Mouse (Mus musculus): ENCODE data around the gene Slc16a14.
A peak's percentile ranks its signal among the peaks of the same experiment; 100 is the strongest.

Slc16a14 gene

DNA sequence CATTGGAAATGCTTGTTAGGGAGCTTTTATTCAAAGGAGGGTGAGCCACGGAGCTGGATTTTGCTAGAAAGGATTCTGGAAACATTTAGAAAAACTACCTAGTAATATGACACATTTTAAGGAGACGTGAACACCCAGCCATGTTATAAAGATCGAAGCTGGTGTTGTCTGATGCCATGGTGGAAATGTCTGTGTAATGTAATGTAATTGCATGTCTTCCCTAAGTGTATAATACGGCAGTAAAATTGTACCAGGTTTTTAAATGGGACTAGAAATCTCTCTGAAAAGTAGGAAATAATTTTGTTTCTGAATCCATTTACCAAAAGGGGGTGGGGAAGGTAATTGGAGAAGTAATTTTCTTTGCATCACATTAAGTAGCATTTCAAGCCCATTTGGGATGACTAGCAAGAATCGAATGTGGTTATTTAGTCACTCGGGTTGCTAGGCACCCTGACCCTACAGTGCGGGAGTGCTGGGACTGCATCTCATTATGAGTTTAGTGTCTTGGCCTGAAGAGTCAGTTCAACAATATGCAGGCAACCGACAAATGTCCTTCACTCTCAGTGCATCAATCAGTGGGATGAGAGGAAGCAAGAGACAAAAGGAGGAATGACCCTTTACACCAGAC, 24.6 kb downstream of the Slc16a14 start:
- no peak for DNase-seq

DNA sequence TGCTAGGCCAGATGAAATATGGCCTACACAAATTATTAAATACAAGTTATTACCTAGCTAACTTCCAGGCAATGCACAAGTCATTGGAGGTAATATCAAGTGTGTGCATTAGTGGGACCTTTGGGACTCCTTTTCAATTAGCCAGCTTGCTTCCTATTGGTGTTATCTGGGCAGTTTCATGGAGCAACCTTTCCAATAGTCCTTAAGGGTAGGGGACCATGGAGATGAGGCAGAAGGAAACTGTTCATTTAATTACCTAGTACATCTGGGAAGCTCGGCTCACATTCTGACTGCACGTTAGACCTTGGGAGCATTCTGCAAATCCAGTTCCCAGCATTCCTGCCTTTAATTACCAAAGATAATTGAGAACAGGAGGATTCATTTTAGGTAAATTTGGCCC, 30.5 kb downstream of the Slc16a14 start:
- no peak for DNase-seq

DNA sequence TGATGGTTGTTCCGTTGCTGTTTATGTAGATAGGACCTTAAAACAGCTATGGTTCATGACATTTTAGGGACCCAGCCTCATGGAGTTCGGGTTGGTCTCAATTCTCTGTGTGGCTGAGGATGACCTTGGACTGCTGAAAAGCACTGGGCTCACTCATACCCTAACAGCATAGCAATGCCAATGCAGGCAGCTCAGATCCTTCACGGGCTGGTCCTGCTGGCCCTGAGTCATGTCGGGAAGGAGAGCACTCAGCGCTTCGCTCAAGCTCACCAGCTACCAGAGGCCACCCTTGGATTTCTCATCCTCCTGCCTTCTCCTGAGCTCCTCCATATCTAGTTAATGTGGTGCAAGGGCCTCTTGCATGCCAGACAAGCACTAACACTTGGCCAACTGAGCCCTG, 35.8 kb downstream of the Slc16a14 start:
- no peak for DNase-seq

DNA sequence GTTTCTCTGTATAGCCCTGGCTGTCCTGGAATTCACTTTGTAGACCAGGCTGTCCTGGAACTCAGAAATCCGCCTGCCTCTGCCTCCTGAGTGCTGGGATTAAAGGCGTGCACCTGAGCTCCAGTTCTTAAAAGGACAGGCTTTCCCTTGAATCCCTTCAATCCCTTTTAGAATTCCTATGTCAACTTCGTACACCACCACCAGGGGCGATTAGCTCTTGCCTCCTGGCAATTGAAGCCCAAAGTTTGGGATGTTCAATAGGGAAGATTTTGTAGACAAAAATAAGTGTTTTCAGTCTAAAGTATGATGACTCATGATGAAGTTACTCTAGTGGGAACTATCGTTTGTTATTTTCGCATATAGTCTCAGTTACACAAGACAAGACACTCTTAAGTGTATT, 37.6 kb downstream of the Slc16a14 start:
- DNase-seq = no peak

DNA sequence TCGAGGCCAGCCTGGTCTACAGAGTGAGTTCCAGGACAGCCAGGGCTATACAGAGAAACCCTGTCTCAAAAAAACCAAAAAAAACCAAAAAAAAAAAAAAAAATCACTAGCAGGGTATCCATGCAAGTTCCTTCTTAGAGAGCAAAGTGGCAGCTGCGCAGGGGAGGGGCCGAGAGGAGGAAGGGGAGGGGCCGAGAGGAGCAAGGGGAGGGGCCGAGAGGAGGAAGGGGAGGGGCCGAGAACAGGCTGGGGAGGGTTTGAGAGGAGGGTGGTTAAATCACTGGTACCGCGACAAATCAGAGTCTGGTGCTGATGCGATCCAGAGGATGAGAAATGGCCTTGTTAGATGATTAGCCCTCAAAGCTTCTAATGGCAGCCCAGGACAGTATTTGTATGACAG, 43.2 kb downstream of the Slc16a14 start:
- no peak for DNase-seq

DNA sequence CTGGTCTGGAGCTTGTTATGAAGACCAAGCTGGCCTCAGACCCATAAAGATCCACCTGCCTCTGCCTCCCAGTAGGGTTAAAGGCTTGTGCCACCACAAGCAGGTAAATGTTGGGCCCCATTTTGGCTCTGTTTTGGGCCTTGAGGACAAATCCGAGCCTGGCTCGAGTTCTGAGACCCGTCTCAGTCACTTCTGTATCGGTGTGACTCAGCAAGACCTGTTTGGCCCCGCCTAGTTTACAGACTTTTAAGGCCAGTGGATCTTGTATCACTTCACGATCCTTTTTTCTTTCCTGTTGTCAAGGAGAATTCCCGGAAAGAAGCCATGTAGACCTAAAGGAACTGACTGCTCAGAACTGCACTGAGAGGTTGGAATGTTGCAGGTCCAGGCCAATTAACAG, 44.4 kb downstream of the Slc16a14 start:
- DNase-seq = no peak

DNA sequence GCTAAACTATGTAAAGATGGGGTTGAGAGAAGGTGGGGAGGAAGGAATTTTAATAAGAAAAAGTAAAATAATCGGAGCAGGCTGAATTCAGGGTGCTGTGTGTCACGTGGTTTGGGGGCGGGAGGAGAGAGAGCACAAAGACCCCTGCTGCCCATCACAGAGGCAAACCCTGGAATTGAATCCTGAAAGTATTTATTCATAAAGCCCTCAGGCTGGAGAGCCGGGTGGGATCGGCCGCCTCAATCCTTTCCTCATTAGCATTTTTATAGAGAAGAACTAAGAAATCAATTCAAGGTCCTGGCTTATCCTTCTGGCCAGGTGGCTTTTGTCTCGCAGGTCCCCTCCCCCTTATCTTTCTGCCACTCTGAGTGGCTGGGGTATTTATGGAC, 44.9 kb downstream of the Slc16a14 start:
- DNase-seq = no peak

DNA sequence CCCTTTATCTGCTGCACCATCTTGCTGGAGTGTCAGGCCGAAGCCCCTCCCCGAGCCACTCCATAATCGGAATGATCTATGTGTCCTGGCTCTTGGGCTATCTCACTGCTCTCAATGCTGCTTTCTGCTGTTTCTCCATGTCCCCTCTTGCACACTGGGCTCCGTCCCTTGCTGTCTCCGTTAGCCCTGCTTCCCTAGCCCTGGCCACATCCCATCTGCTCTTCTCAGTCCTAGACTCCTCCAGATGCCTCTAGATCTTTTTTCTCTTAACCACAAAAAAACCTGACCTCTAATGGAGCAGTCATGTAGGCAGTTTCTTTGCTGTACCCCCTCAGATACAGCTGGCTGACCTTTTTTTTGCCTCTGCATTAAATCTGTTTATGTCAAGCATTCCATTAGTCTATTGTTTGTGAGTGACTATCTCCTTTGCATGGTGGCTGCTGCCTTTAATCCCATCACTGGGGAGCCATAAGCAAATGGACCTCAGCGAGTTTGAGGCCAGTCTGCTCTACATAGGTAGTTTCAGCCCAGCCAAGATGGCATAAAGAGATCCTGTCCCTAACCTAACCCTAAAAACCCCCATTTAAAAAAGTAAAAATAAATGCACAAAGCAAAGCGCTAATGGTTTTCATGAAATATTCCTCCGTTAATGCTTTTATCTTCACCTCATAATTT, 45.5 kb downstream of the Slc16a14 start:
- no peak for DNase-seq

DNA sequence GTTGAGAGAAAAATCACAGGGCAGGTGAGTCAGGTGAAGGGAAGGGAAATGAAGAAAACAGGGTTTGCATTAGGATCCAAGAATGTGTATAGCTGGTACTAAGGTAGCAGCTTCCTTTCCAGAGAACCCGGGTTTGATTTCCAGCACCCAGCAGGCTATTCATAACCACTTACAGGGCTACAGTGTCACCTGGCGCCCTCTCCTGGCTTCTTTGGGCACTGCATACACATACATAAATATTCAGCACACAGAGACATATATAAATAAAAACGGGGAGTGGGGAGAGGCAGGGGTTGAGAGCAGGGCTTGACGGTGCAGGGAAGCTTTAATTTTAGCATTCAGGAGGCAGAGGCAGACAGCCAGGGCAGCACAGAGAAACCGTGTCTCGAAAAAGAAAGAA, 49.0 kb downstream of the Slc16a14 start:
- DNase-seq = no peak

DNA sequence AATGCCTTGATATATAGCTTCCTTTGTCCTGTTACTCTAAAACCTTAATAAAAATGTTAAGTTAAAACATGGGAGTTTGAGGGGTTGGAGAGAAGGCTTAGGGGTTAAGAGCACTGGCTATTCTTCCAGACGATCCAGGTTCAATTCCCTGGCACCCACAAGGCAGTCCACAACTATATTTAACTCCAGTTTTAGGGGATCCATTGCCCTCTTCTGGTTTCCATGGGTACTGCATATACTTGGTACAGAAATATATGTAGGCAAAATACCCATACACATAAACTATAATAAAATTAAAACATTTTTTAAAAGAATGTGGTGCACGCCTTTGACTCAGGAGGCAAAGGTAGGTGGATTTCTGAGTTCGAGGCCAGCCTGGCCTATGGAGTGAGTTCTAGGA, 49.8 kb downstream of the Slc16a14 start:
- no peak for DNase-seq

DNA sequence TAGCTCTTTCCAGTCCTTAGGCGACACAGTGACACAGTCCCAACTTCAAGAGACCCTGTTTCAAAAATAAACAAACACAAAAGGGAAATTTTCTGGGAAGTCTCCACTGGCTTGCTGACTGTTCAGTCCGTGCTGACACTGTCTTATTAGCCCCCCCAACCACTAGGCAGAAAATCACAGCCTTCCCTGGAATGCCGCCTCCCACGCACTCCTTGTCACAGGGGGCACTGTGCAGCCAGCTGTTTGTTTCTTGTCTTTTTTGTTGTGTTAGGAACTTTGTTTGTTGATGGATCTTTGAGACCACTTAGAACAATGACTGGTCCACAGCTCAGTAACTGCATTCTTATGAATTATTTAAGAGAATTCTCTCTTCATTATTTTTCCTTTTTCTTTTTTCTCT, 51.0 kb downstream of the Slc16a14 start:
- no peak for DNase-seq

DNA sequence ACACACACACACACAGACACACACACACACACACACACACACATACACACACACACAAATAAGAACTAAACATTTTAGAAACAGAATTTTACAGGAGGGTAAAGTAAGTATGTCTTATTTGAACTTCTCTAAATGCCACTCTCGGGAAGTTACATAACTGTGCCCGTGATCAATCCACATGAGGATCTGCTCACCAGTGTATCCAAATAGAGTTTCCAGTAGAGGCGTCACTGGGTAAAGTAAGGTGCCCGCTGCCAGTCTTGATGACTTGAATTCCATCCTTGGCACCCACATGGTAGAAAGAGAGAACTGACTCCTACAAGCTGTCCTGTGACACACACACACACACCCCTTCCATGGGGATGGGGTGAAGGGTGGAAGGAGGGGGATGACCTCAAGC, 52.0 kb downstream of the Slc16a14 start:
- DNase-seq = peak; percentile 10

DNA sequence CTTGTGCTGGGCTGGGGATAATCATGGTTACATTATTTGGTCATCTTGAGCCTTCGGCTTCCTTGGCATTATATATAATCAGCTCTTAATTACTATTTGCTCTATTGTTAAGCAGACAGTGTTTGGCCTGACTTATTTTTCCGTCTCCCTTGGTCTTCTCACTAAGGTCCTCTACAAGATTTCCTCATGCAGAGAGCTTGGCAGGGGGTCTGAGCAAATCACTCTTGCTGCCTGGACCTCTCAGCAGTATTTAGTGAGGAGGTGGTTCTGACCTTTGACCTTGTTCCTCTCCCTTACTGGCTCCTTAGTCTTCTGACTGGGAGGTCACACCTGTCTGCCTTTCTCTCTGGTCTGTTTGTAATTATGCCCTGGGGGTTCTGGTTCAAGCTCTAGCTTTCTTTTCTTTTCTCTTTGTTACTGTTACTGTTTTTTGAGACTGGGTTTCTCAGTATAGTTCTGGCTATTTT, 52.8 kb downstream of the Slc16a14 start:
- no peak for DNase-seq

DNA sequence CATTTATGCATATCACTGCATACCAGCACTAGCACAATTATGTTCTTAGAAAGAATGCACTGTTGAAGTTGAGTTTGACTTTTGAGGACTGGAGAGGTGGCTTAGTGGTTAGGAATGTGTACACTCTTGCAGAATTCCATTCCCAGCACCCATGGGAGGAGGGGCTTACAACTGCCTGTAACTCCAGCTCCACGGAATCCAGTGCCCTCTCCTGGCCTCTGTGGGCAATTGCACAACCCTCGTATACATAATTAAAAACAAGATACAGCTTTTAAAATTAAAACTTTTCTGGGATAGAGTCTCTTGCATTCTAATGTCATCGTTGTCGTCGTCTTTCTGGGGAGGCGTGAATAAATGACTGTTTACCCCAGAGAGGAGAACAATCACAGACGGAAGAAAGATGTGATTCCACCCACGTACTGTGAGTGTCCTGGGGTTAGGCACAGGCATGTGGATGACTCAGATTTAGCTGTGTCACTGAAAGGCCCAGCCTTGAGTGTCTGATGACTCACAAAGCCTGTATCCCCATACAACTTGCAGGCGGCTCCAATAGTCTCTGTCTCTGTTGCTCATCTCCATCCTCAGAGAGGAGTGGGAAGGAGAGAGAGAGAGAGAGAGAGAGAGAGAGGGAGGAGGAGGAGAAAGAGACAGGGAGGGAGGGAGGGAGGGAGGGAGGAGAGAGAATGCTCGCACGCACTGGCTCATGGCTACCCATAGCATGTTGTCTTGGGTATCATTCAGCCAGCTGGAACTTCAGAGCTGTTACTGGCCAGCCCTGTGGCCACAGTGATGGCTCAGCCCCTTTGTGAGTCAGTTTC, 53.5 kb downstream of the Slc16a14 start:
- DNase-seq = peak; percentile 71

DNA sequence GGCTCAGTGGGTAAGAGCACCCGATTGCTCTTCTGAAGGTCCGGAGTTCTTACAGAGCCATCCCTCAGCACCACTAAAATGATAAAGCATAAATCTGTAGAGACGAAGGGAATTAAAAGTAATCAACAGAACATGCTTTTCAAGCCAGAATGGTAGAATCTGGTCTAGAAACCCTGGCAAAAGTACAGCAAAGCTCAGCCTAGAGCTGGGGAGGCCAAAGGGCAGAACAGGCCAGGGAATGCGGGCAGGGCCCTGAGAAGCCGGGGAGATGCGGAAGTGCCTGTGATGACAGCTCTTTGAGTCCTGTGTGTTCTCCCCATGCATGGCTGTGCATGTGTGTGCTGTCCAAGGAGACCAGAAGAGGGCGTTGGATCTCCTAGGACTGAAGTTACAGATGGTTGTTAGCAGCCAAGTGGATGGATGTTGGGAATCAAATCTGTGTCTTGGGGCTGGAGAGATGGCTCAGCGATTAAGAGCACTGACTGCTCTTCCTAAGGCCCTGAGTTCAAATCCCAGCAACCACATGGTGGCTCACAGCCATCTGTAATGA, 55.3 kb downstream of the Slc16a14 start:
- no peak for DNase-seq

DNA sequence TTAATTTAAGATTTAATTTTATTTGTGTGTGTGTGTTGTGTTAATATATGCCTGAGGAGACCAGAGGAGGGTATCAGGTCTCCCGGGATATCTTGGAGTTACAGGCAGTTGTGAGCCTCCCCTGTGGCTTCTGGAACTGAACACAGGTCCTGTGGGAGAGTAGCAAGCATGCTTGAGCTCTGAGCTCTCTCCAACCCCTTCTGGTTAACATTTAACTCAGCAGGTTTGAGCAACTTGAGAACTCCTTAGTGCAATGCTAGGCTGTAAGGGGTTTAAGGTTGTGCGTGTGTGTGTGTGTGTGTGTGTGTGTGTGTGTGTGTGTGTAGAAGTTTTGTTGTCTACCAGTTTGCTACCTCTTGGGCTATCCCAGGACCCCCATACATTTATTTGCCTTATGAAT, 57.3 kb downstream of the Slc16a14 start:
- DNase-seq = no peak

DNA sequence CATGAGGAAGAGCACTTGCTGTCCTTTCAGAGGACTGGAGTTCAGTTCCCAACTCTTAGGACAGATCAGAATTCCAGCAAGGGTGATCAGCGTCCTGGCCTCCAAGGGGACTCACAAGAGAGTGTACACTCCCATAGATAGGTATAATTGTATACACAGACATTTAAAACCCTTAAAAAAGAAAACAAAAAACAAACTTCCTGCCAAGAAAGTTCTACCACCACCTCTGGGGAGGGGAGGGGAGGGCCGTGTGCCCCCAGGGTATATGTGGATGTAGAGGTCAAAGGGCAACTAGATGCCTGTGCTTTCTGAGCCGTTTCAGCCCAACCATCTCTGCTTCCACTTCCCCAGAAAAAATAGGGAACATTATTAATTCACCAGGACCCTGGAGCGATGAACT, 62.0 kb downstream of the Slc16a14 start:
- no peak for DNase-seq

DNA sequence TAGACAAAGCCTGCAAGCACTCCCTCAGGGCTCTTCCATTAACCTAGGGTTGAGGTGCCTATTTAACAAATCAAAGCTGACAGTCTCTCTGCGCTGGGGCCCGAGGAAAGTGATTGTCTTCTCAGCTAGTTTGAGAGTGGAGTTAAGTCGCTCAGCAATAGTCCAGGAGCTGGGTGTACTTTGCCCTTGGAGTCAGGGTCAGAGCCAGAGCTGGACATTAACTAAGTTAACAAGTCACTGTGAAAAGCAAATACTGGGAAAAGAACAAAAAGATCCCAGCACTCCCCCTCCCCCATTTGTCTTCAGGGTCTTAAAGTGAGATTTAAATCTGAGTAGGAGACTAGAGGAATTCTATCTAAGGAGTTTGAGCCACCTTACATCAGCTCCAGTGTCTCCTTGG, 62.8 kb downstream of the Slc16a14 start:
- DNase-seq = no peak

DNA sequence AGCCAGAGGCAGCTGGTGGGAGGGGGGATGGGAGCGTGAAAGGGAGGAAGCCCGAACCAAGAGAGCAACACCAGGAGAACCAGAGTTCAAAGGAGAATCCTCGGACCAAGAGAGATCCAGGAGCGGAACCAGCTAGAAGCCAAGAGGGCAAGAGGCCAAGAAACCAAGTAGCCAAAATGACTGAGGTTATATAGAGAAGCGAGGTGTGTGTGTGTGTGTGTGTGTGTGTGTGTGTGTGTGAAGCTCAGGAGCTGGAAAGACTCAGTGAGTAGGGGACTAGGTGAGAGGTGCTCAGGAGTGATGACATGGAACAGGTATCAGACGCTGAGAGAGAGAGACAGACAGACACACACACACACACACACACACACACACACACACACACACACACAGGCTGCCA, 63.8 kb downstream of the Slc16a14 start:
- no peak for DNase-seq

DNA sequence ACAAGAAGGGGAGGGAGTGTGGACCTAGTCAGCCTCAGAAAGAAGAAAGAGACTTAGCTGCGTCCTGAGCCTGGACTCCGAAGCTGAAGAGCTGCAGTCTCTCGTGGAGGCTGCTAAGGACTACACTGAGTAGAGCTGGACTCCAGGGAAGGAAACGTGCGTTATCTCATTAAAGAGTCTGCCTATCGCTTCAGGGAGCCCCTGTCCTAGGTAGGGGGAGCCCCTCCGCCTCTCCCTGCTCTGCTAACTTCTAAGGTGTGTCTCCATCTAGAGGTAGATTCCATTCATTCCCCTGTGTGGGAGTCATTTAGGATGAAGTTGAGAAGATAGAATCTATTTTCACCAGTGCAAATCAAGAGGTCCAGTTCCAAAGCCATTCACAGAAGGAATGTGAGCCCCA, 65.4 kb downstream of the Slc16a14 start:
- no peak for DNase-seq

DNA sequence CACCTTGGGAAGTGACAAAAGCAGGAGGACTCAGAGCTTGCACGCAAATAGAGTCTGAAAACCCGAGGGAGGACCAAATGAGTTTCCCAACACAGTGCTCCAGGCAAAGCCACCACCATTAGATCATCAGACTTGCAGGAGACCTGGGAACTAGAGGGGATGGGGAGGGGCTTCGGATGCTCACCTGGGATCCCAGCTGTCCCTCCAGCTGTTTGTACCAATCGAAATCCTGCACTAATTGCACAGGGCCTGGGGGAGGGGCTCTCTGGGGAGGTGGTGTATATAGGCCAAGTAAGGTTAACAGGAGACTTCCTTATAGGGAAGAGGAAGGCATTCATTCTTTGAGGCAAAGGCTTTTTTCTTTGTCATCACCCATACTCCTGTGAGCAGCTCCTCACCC, 66.1 kb downstream of the Slc16a14 start:
- DNase-seq = no peak

DNA sequence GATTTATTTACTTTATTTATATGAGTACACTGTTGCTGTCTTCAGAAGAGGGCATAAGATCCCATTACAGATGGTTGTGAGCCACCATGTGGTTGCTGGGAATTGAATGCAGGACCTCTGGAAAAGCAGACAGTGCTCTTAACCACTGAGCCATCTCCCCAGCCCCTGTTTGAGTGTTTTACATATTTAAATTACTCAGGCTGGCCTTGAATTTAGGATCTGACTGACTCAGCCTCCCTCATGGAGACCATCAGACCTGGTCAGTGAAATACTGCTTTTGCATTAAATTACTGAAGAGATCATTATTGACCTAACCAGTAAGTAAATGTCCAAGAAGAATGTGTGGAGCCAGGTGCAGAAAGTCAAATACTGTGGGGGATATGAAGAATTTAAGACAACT, 66.6 kb downstream of the Slc16a14 start:
- DNase-seq = no peak

DNA sequence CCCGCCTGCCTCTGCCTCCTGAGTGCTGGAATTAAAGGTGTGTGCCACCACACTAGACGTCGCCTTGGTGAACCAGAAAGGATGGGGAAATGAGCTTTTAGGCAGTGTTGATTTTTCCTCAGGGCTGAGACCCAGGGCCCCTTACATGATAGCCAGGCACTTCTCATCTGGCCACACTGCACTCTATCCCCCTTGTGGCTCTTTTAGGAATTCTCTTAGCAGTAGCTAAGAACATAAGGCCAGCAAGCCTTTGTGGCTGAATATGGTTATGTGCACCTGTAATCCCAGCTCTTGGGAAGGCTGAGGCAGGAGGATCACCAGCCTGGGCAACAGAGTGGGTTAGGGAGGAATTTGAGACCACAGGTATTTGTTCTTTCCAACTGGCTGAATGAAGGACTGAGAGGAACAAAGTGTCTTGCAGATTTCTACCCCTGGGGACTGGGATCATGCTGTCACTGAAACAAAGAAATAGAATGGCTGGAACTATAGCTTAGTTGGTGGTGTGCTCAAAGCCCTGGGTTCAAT, 68.2 kb downstream of the Slc16a14 start:
- DNase-seq = no peak

DNA sequence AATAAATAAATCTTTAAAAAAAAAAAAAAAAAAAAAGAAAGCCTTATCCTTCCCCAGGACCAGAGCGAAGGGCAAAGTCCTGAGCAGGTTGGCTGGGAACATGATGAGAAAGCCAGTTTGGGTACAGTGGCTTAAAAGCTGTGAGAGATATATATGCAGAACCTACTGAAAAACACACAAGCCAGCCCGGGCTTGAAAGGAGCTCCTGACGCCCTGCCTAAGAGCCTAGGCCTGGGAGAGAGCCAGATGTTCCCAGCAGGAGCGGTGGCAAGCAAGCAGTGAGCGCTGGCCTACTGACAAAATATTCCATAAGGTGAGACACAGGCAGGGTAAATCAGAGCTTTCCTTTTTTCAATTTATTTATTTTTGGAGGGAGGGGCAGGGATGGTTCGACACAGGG, 68.7 kb downstream of the Slc16a14 start:
- DNase-seq = no peak

Data from right cerebral cortex, adult 18-20 months (tissue).